Mouse (Mus musculus) granulocyte monocyte progenitor cell, adult 5-6 weeks (primary cell): ENCODE results near the gene Trir. TPM values are rescaled to one million over a fixed set of nuclear protein-coding genes. Genes with fewer than 3 reads are reported as not detected.

Source experiments
- ATAC-seq: replicated peaks from 2 replicates; pipeline ENCODE4 v1.8.0; 2016; ENCODE audit warnings: mild to moderate bottlenecking, moderate TSS enrichment, inconsistent platforms; ENCODE audit not compliant: poor library complexity, severe bottlenecking
- total RNA-seq, 2 experiments: library from RNA; stranded (forward) in 1 of 2; stranded (reverse) in 1 of 2; fragments of 200-712, 200-1000 nt in 1 of 2; fragments of >200 nt in 1 of 2; fragmentation: Nextera tagmentation in 1 of 2; gene quantifications; 2 replicates each; pipeline ENCODE4 v1.2.3; 2014 to 2017

Trir gene
- total RNA-seq, 2 experiments from 2014 or later, result 112 to 245 TPM

GRCm38 (mm10) chr8:85076001-85076400 lies 49.4 kb downstream of the Trir start:
- ATAC-seq, result no peak

GRCm38 (mm10) chr8:85076993-85077392 lies 50.4 kb downstream of the Trir start:
- ATAC-seq, result peak; percentile 43

Other genes starting within 250 kb of the Trir start
- 25.7 and 51.2 TPM in 2 replicates for gene Nfix, start 226.5 kb upstream of the Trir start, total RNA-seq (2014; fragmentation: Nextera tagmentation)
- 9.5 and 12.8 TPM in 2 replicates for gene Nfix, start 226.5 kb upstream of the Trir start, total RNA-seq (2017)
- gene Dand5, start 204.0 kb upstream of the Trir start, total RNA-seq (2014; fragmentation: Nextera tagmentation), result 4.1 and 4.7 TPM in 2 replicates
- 3.6 and 3.7 TPM in 2 replicates for gene Dand5, start 204.0 kb upstream of the Trir start, total RNA-seq (2017)
- gene Gadd45gip1, start 195.3 kb upstream of the Trir start, total RNA-seq (2014; fragmentation: Nextera tagmentation), result 17.0 and 19.2 TPM in 2 replicates
- gene Gadd45gip1, start 195.3 kb upstream of the Trir start, total RNA-seq (2017), result 46.2 and 52.4 TPM in 2 replicates
- 41.8 TPM in 2 replicates for gene Rad23a, start 186.2 kb upstream of the Trir start, total RNA-seq (2014; fragmentation: Nextera tagmentation)
- 20.1 and 21.4 TPM in 2 replicates for gene Rad23a, start 186.2 kb upstream of the Trir start, total RNA-seq (2017)
- 1,333 and 1,645 TPM in 2 replicates for gene Calr, start 179.9 kb upstream of the Trir start, total RNA-seq (2014; fragmentation: Nextera tagmentation)
- 4,572 and 4,672 TPM in 2 replicates for gene Calr, start 179.9 kb upstream of the Trir start, total RNA-seq (2017)
- gene Farsa, start 169.8 kb upstream of the Trir start, total RNA-seq (2014; fragmentation: Nextera tagmentation), result 90.9 TPM in 2 replicates
- gene Farsa, start 169.8 kb upstream of the Trir start, total RNA-seq (2017), result 187 and 190 TPM in 2 replicates
- gene Syce2, start 154.7 kb upstream of the Trir start, total RNA-seq (2014; fragmentation: Nextera tagmentation), result 172 and 176 TPM in 2 replicates
- gene Syce2, start 154.7 kb upstream of the Trir start, total RNA-seq (2017), result 126 and 155 TPM in 2 replicates
- gene Gcdh, start 132.9 kb upstream of the Trir start, total RNA-seq (2014; fragmentation: Nextera tagmentation), result 23.2 and 25.8 TPM in 2 replicates
- gene Gcdh, start 132.9 kb upstream of the Trir start, total RNA-seq (2017), result 20.1 and 30.3 TPM in 2 replicates
- gene Klf1, start 124.9 kb upstream of the Trir start, total RNA-seq (2014; fragmentation: Nextera tagmentation), result 0.52 and 1.0 TPM in 2 replicates
- gene Klf1, start 124.9 kb upstream of the Trir start, total RNA-seq (2017), result 0.43 and 0.72 TPM in 2 replicates
- 35.6 and 55.5 TPM in 2 replicates for gene Dnase2a, start 118.3 kb upstream of the Trir start, total RNA-seq (2014; fragmentation: Nextera tagmentation)
- gene Dnase2a, start 118.3 kb upstream of the Trir start, total RNA-seq (2017), result 59.6 and 117 TPM in 2 replicates
- not detected in 2 replicates for gene Mast1, start 89.5 kb upstream of the Trir start, total RNA-seq (2014; fragmentation: Nextera tagmentation)
- not detected in 2 replicates for gene Mast1, start 89.5 kb upstream of the Trir start, total RNA-seq (2017)
- gene Rtbdn, start 79.8 kb upstream of the Trir start, total RNA-seq (2014; fragmentation: Nextera tagmentation), result not detected in 2 replicates
- gene Rtbdn, start 79.8 kb upstream of the Trir start, total RNA-seq (2017), result not detected in 2 replicates
- not detected in 2 replicates for gene Gm49661, start 57.4 kb upstream of the Trir start, total RNA-seq (2014; fragmentation: Nextera tagmentation)
- not detected in 2 replicates for gene Gm49661, start 57.4 kb upstream of the Trir start, total RNA-seq (2017)
- gene Prdx2, start 57.2 kb upstream of the Trir start, total RNA-seq (2014; fragmentation: Nextera tagmentation), result 210 and 303 TPM in 2 replicates
- gene Prdx2, start 57.2 kb upstream of the Trir start, total RNA-seq (2017), result 360 and 421 TPM in 2 replicates
- 116 and 172 TPM in 2 replicates for gene Rnaseh2a, start 57.1 kb upstream of the Trir start, total RNA-seq (2014; fragmentation: Nextera tagmentation)
- gene Rnaseh2a, start 57.1 kb upstream of the Trir start, total RNA-seq (2017), result 91.3 and 148 TPM in 2 replicates
- gene Junb, start 48.1 kb upstream of the Trir start, total RNA-seq (2014; fragmentation: Nextera tagmentation), result 3.3 and 14.2 TPM in 2 replicates
- gene Junb, start 48.1 kb upstream of the Trir start, total RNA-seq (2017), result 39.6 and 46.0 TPM in 2 replicates
- 5.2 and 6.1 TPM in 2 replicates for gene Hook2, start 36.2 kb upstream of the Trir start, total RNA-seq (2014; fragmentation: Nextera tagmentation)
- gene Hook2, start 36.2 kb upstream of the Trir start, total RNA-seq (2017), result 5.7 and 8.2 TPM in 2 replicates
- gene Best2, start 12.3 kb upstream of the Trir start, total RNA-seq (2014; fragmentation: Nextera tagmentation), result not detected in 2 replicates
- not detected in 2 replicates for gene Best2, start 12.3 kb upstream of the Trir start, total RNA-seq (2017)
- gene Asna1, start 1.5 kb upstream of the Trir start, total RNA-seq (2014; fragmentation: Nextera tagmentation), result 73.1 and 73.3 TPM in 2 replicates
- gene Asna1, start 1.5 kb upstream of the Trir start, total RNA-seq (2017), result 74.5 and 91.2 TPM in 2 replicates
- 19.6 and 25.0 TPM in 2 replicates for gene Tnpo2, start 10.1 kb downstream of the Trir start, total RNA-seq (2014; fragmentation: Nextera tagmentation)
- gene Tnpo2, start 10.1 kb downstream of the Trir start, total RNA-seq (2017), result 21.5 and 26.8 TPM in 2 replicates
- 11.6 and 13.5 TPM in 2 replicates for gene Fbxw9, start 33.2 kb downstream of the Trir start, total RNA-seq (2014; fragmentation: Nextera tagmentation)
- gene Fbxw9, start 33.2 kb downstream of the Trir start, total RNA-seq (2017), result 4.1 and 5.9 TPM in 2 replicates
- gene Gm5741, start 41.2 kb downstream of the Trir start, total RNA-seq (2014; fragmentation: Nextera tagmentation), result not detected in 2 replicates
- not detected in 2 replicates for gene Gm5741, start 41.2 kb downstream of the Trir start, total RNA-seq (2017)
- gene Dhps, start 44.9 kb downstream of the Trir start, total RNA-seq (2014; fragmentation: Nextera tagmentation), result 42.0 and 66.5 TPM in 2 replicates
- gene Dhps, start 44.9 kb downstream of the Trir start, total RNA-seq (2017), result 19.6 and 30.1 TPM in 2 replicates
- gene Wdr83os, start 53.9 kb downstream of the Trir start, total RNA-seq (2014; fragmentation: Nextera tagmentation), result 189 and 191 TPM in 2 replicates
- gene Wdr83os, start 53.9 kb downstream of the Trir start, total RNA-seq (2017), result 36.6 and 47.4 TPM in 2 replicates
- gene Wdr83, start 54.5 kb downstream of the Trir start, total RNA-seq (2014; fragmentation: Nextera tagmentation), result 56.2 and 81.8 TPM in 2 replicates
- gene Wdr83, start 54.5 kb downstream of the Trir start, total RNA-seq (2017), result 23.3 and 32.8 TPM in 2 replicates
- 91.4 and 110 TPM in 2 replicates for gene Man2b1, start 56.4 kb downstream of the Trir start, total RNA-seq (2014; fragmentation: Nextera tagmentation)
- gene Man2b1, start 56.4 kb downstream of the Trir start, total RNA-seq (2017), result 52.9 and 83.5 TPM in 2 replicates
- gene Zfp791, start 96.3 kb downstream of the Trir start, total RNA-seq (2014; fragmentation: Nextera tagmentation), result not detected in 2 replicates
- not detected in 2 replicates for gene Zfp791, start 96.3 kb downstream of the Trir start, total RNA-seq (2017)
- gene Cks1brt, start 125.1 kb downstream of the Trir start, total RNA-seq (2014; fragmentation: Nextera tagmentation), result not detected in 2 replicates
- gene Cks1brt, start 125.1 kb downstream of the Trir start, total RNA-seq (2017), result not detected in 2 replicates
- gene Olfr371, start 199.2 kb downstream of the Trir start, total RNA-seq (2014; fragmentation: Nextera tagmentation), result not detected in 2 replicates
- not detected in 2 replicates for gene Olfr371, start 199.2 kb downstream of the Trir start, total RNA-seq (2017)